Mouse (Mus musculus): ENCODE measurements at regions not wholly inside any gene's neighbourhood (a gene's known extent, or its start where the extent isn't known, plus 50 kb on each side); places are given as distances from the start of the nearest gene placed in this dataset.

GRCm38 (mm10) chr2:159730221-159730620 is 603.7 kb downstream of the Gm826 start:
- TF ChIP-seq POLR2A (IDR thresholded peaks at IDR 0.05; ENCODE audit: extremely low read depth, insufficient read depth, low read length) (no peak), CTCF (IDR thresholded peaks at IDR 0.05; ENCODE audit: low read depth, low read length) (no peak)
- Histone ChIP-seq H3K36me3 (ENCODE audit: control insufficient read depth, insufficient read depth, low read length) (no peaks in the 10 kb centered on the region), H3K27ac (replicated peaks; ENCODE audit: insufficient read depth, low read depth, low read length) (peak overlapping the region; percentile 60), H3K9ac (ENCODE audit: low read depth, low read length) (no peak overlapping the region), H3K4me3 (ENCODE audit: insufficient read depth, low read depth, low read length) (no peak overlapping the region), H3K27me3 (ENCODE audit: control insufficient read depth, insufficient read depth, low read length) (no peaks in the 10 kb centered on the region), H3K79me2 (ENCODE audit: control insufficient read depth, insufficient read depth, low read length) (no peaks in the 10 kb centered on the region), H3K4me1 (ENCODE audit: control insufficient read depth, insufficient read depth, low read length) (peaks cover 17% of the 10 kb centered on the region)
- WGBS, result 26% methylated on average over 8 of the region's 8 CpGs
- peak; percentile 96 for DNase-seq (ENCODE audit: extremely low read depth, low read depth, low spot score)

GRCm38 (mm10) chr2:159731305-159731704 is 602.7 kb downstream of the Gm826 start:
- no peaks in the 10 kb centered on the region for H3K27me3 ChIP-seq (ENCODE audit: control insufficient read depth, insufficient read depth, low read length)
- no peaks in the 10 kb centered on the region for H3K79me2 ChIP-seq (ENCODE audit: control insufficient read depth, insufficient read depth, low read length)
- peaks cover 13% of the 10 kb centered on the region for H3K4me1 ChIP-seq (ENCODE audit: control insufficient read depth, insufficient read depth, low read length)
- H3K36me3 ChIP-seq (ENCODE audit: control insufficient read depth, insufficient read depth, low read length), result no peaks in the 10 kb centered on the region
- peak overlapping the region; percentile 54 for H3K27ac ChIP-seq (replicated peaks; ENCODE audit: insufficient read depth, low read depth, low read length)
- TF ChIP-seq POLR2A (IDR thresholded peaks at IDR 0.05; ENCODE audit: extremely low read depth, insufficient read depth, low read length) (no peak), CTCF (IDR thresholded peaks at IDR 0.05; ENCODE audit: low read depth, low read length) (no peak)
- H3K9ac ChIP-seq (ENCODE audit: low read depth, low read length), result no peak overlapping the region
- no peak overlapping the region for H3K4me3 ChIP-seq (ENCODE audit: insufficient read depth, low read depth, low read length)
- DNase-seq (ENCODE audit: extremely low read depth, low read depth, low spot score), result peak; percentile 68

- Histone ChIP-seq H3K27ac (replicated peaks; ENCODE audit: insufficient read depth, low read depth, low read length) (peak overlapping the region; percentile 93), H3K27me3 (ENCODE audit: control insufficient read depth, insufficient read depth, low read length) (no peaks in the 10 kb centered on the region), H3K4me1 (ENCODE audit: control insufficient read depth, insufficient read depth, low read length) (peaks cover 12% of the 10 kb centered on the region), H3K79me2 (ENCODE audit: control insufficient read depth, insufficient read depth, low read length) (no peaks in the 10 kb centered on the region), H3K9ac (ENCODE audit: low read depth, low read length) (0 out of 2 replicates have a peak overlapping the region, but pooled peaks have one; percentile 33), H3K36me3 (ENCODE audit: control insufficient read depth, insufficient read depth, low read length) (no peaks in the 10 kb centered on the region), H3K4me3 (ENCODE audit: insufficient read depth, low read depth, low read length) (no peak overlapping the region)
- WGBS, result 4% methylated on average over 3 of the region's 3 CpGs
- TF ChIP-seq CTCF (IDR thresholded peaks at IDR 0.05; ENCODE audit: low read depth, low read length) (no peak), POLR2A (IDR thresholded peaks at IDR 0.05; ENCODE audit: extremely low read depth, insufficient read depth, low read length) (no peak)
- peak; percentile 89 for DNase-seq (ENCODE audit: extremely low read depth, low read depth, low spot score)
These were observed 601.5 kb downstream of the Gm826 start for GRCm38 (mm10) chr2:159732413-159732812.

GRCm38 (mm10) chr2:159734576-159734975 is 599.4 kb downstream of the Gm826 start:
- Histone ChIP-seq H3K4me3 (ENCODE audit: insufficient read depth, low read depth, low read length) (no peak overlapping the region), H3K27me3 (ENCODE audit: control insufficient read depth, insufficient read depth, low read length) (no peaks in the 10 kb centered on the region), H3K27ac (replicated peaks; ENCODE audit: insufficient read depth, low read depth, low read length) (no peak overlapping the region), H3K79me2 (ENCODE audit: control insufficient read depth, insufficient read depth, low read length) (no peaks in the 10 kb centered on the region), H3K9ac (ENCODE audit: low read depth, low read length) (no peak overlapping the region), H3K36me3 (ENCODE audit: control insufficient read depth, insufficient read depth, low read length) (no peaks in the 10 kb centered on the region), H3K4me1 (ENCODE audit: control insufficient read depth, insufficient read depth, low read length) (peaks cover 12% of the 10 kb centered on the region)
- peak; percentile 70 for DNase-seq (ENCODE audit: extremely low read depth, low read depth, low spot score)
- 22% methylated on average over 5 of the region's 5 CpGs for WGBS
- no peak for TF ChIP-seq POLR2A (IDR thresholded peaks at IDR 0.05; ENCODE audit: extremely low read depth, insufficient read depth, low read length)
- TF ChIP-seq CTCF (IDR thresholded peaks at IDR 0.05; ENCODE audit: low read depth, low read length), result no peak

DNA sequence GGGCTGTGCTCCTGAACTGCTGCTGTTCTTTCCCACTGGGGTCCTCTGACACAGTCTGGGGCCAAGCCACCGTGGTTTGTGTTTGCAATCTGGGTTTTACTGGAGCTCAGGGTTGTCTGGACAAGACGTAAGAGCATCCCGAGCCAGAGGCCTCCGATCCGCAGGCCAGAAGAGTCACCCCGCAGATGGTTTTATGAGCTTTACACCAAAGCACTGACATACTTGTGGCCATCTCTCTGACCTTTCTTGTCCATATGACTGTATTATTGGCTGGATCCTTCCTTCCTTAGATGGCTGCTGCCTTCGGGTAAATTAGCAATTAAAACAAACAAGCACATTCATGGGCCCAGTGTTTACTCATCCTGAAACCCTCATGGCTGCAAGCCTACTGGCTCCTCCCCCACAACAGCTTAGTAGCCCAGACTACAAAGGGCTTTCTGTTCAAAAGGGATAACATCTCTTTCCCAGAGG is 578.4 kb downstream of the Gm826 start:
- Histone ChIP-seq H3K4me1 (ENCODE audit: control insufficient read depth, insufficient read depth, low read length) (no peaks in the 10 kb centered on the region), H3K27ac (replicated peaks; ENCODE audit: insufficient read depth, low read depth, low read length) (no peak overlapping the region), H3K79me2 (ENCODE audit: control insufficient read depth, insufficient read depth, low read length) (no peaks in the 10 kb centered on the region), H3K27me3 (ENCODE audit: control insufficient read depth, insufficient read depth, low read length) (no peaks in the 10 kb centered on the region), H3K36me3 (ENCODE audit: control insufficient read depth, insufficient read depth, low read length) (no peaks in the 10 kb centered on the region), H3K9ac (ENCODE audit: low read depth, low read length) (no peak overlapping the region), H3K4me3 (ENCODE audit: insufficient read depth, low read depth, low read length) (no peak overlapping the region)
- WGBS, result 52% methylated on average over 7 of the region's 7 CpGs
- DNase-seq (ENCODE audit: extremely low read depth, low read depth, low spot score), result peak; percentile 37
- TF ChIP-seq CTCF (IDR thresholded peaks at IDR 0.05; ENCODE audit: low read depth, low read length) (no peak), POLR2A (IDR thresholded peaks at IDR 0.05; ENCODE audit: extremely low read depth, insufficient read depth, low read length) (no peak)

- no peak overlapping the region for H3K27ac ChIP-seq (replicated peaks; ENCODE audit: insufficient read depth, low read depth, low read length)
- no peaks in the 10 kb centered on the region for H3K79me2 ChIP-seq (ENCODE audit: control insufficient read depth, insufficient read depth, low read length)
- H3K9ac ChIP-seq (ENCODE audit: low read depth, low read length), result no peak overlapping the region
- 93% methylated on average over 6 of the region's 6 CpGs for WGBS
- no peaks in the 10 kb centered on the region for H3K4me1 ChIP-seq (ENCODE audit: control insufficient read depth, insufficient read depth, low read length)
- no peak for TF ChIP-seq POLR2A (IDR thresholded peaks at IDR 0.05; ENCODE audit: extremely low read depth, insufficient read depth, low read length)
- no peak for TF ChIP-seq CTCF (IDR thresholded peaks at IDR 0.05; ENCODE audit: low read depth, low read length)
- no peak for DNase-seq (ENCODE audit: extremely low read depth, low read depth, low spot score)
- no peaks in the 10 kb centered on the region for H3K36me3 ChIP-seq (ENCODE audit: control insufficient read depth, insufficient read depth, low read length)
- no peaks in the 10 kb centered on the region for H3K27me3 ChIP-seq (ENCODE audit: control insufficient read depth, insufficient read depth, low read length)
- H3K4me3 ChIP-seq (ENCODE audit: insufficient read depth, low read depth, low read length), result no peak overlapping the region
These were observed 573.2 kb downstream of the Gm826 start for GRCm38 (mm10) chr2:159760806-159761205.
